15 mouse cellular contexts compared by ENCODE assay signal in the genomic region with DNA sequence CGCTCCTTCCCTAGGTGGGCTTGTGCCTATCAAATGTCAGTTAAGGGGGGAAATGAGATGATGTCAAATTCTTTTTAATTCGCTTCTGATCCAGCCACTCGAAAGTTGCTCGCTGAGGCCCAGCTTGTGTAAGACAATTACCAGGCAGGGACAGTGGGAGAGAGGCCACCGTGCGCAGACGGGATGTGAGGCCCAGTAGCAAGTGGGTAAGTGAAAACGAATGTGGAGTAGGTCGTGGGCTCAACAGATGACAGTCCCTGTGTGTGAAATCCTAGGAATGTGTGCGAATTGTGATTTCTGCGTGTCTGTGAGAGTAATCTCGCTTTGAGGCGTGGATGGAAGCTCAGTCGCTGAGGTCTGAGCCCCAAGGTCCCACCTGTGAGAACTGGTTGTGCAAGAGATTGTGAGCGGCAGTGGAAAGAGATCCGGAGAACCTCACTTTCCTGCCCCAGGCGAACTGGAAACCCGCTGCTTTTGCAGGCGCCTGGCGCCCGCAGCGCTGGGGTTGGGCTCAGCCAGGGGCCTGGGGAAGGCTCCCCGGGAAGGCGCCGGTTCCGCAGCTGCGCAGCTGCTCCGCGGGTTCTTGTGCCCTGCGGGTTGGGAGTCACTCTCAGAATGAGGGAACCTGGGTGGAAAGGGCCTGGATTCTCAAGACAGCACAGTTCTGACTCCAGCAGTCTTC. TPM values are rescaled to one million over a fixed set of nuclear protein-coding genes. Genes with fewer than 3 reads are reported as not detected.
DNase-seq lines count a peak whose midpoint lies in the region; ATAC-seq and TF ChIP-seq lines count a peak whose summit lies in the region.
"Had no signal": no experiment of that assay in that cellular context is flagged by ENCODE, and none has a peak within 500 bp of the region (broad histone marks: within the 10 kb centered on the region; RNA-seq: fewer than 3 reads in every experiment).

No protein-coding gene starts in this region.

- intact Hi-C loops in heart, adult 2 months (cut with DNase I), result no loop called here

- peak overlapping the region; percentile 63 for H3K4me2 ChIP-seq in heart, embryonic 11.5 days
- no peak overlapping the region for H3K4me2 ChIP-seq in midbrain, postnatal 0 days (ENCODE audit: low read depth, low read length, poor library complexity, severe bottlenecking)
- H3K4me2 ChIP-seq in embryonic facial prominence, embryonic 15.5 days (replicated peaks), result peak overlapping the region; percentile 8; the same call in 1 of the 2 replicates
- H3K4me2 ChIP-seq in limb, embryonic 15.5 days, result peak overlapping the region; percentile 28; the same call in 1 of the 2 replicates
- H3K4me2 ChIP-seq: hindbrain, embryonic 15.5 days had no signal

- no peak for DNase-seq in heart, adult 2 months
- DNase-seq in midbrain, embryonic 10.5 days (ENCODE audit: low spot score), result peak; percentile 51
- DNase-seq in midbrain, postnatal 0 days (ENCODE audit: low spot score), result no peak
- no peak for DNase-seq in Muller cell, postnatal 12 days (ENCODE audit: inconsistent ontology term)
- DNase-seq: adrenal gland, postnatal 25 days; cerebellum, adult 11 months; lung, adult 2 months had no signal

- no peak for TF ChIP-seq CTCF in heart, adult 2 months (IDR thresholded peaks at IDR 0.05)
- no peak for TF ChIP-seq CTCF in midbrain, postnatal 0 days (IDR thresholded peaks at IDR 0.05)

- ATAC-seq in heart, embryonic 11.5 days (replicated peaks; ENCODE audit: insufficient number of reproducible peaks, low FRiP score, low TSS enrichment), result no peak
- ATAC-seq in midbrain, postnatal 0 days (ENCODE audit: low FRiP score), result no peak
- ATAC-seq in embryonic facial prominence, embryonic 15.5 days (ENCODE audit: insufficient number of reproducible peaks, low FRiP score, low TSS enrichment, low read depth), result no peak
- no peak for ATAC-seq in limb, embryonic 15.5 days (ENCODE audit: insufficient number of reproducible peaks, low FRiP score, low TSS enrichment, low read depth)
- ATAC-seq: CD4-positive, CD25-positive, alpha-beta regulatory T cell, adult 4 months; Patski had no signal

- no peaks in the 10 kb centered on the region for H3K79me2 ChIP-seq in heart, adult 2 months (replicated peaks; ENCODE audit: control insufficient read depth, insufficient read depth, low read length)

- TF ChIP-seq POLR2A in heart, adult 2 months (IDR thresholded peaks at IDR 0.05; ENCODE audit: insufficient read depth, low read depth, low read length), result no peak

- H3K27me3 ChIP-seq in heart, embryonic 11.5 days (ENCODE audit: control insufficient read depth, insufficient read depth, low read length), result peaks cover 86% of the 10 kb centered on the region
- H3K27me3 ChIP-seq in heart, adult 2 months (ENCODE audit: control insufficient read depth, insufficient read depth, low read length), result peaks cover 45% of the 10 kb centered on the region
- H3K27me3 ChIP-seq in midbrain, embryonic 10.5 days (ENCODE audit: low read depth, poor library complexity, severe bottlenecking), result peaks cover 100% of the 10 kb centered on the region
- H3K27me3 ChIP-seq in midbrain, postnatal 0 days (ENCODE audit: insufficient read depth, low read length), result peaks cover 63% of the 10 kb centered on the region
- H3K27me3 ChIP-seq in embryonic facial prominence, embryonic 15.5 days, result peaks cover 95% of the 10 kb centered on the region
- peaks cover 97% of the 10 kb centered on the region for H3K27me3 ChIP-seq in limb, embryonic 15.5 days

- H3K27ac ChIP-seq in heart, embryonic 11.5 days (ENCODE audit: low read depth, low read length), result peak overlapping the region; percentile 80
- H3K27ac ChIP-seq in heart, adult 2 months, result no peak overlapping the region
- H3K27ac ChIP-seq in midbrain, embryonic 10.5 days (replicated peaks), result no peak overlapping the region
- H3K27ac ChIP-seq in midbrain, postnatal 0 days (ENCODE audit: low read depth, low read length), result no peak overlapping the region
- no peak overlapping the region for H3K27ac ChIP-seq in embryonic facial prominence, embryonic 15.5 days (replicated peaks)
- no peak overlapping the region for H3K27ac ChIP-seq in limb, embryonic 15.5 days
- H3K27ac ChIP-seq: hindbrain, embryonic 15.5 days; left cerebral cortex, adult 2 months had no signal

- H3K4me3 ChIP-seq in heart, embryonic 11.5 days (ENCODE audit: low read depth, low read length), result peak overlapping the region; percentile 39
- no peak overlapping the region for H3K4me3 ChIP-seq in heart, adult 2 months
- no peak overlapping the region for H3K4me3 ChIP-seq in midbrain, embryonic 10.5 days
- no peak overlapping the region for H3K4me3 ChIP-seq in midbrain, postnatal 0 days (ENCODE audit: low read depth, low read length)
- H3K4me3 ChIP-seq in embryonic facial prominence, embryonic 15.5 days (replicated peaks), result peak overlapping the region; percentile 10
- H3K4me3 ChIP-seq in limb, embryonic 15.5 days, result peak overlapping the region; percentile 8; the same call in 1 of the 2 replicates
- H3K4me3 ChIP-seq: hindbrain, embryonic 15.5 days; left cerebral cortex, adult 2 months had no signal

- no peaks in the 10 kb centered on the region for H3K9me3 ChIP-seq in heart, embryonic 11.5 days (replicated peaks; ENCODE audit: control insufficient read depth, low read length)
- H3K9me3 ChIP-seq in midbrain, embryonic 10.5 days (replicated peaks), result no peaks in the 10 kb centered on the region
- H3K9me3 ChIP-seq in midbrain, postnatal 0 days (ENCODE audit: low read length), result no peaks in the 10 kb centered on the region
- H3K9me3 ChIP-seq in embryonic facial prominence, embryonic 15.5 days (replicated peaks), result no peaks in the 10 kb centered on the region
- no peaks in the 10 kb centered on the region for H3K9me3 ChIP-seq in limb, embryonic 15.5 days
- H3K9me3 ChIP-seq: hindbrain, embryonic 15.5 days had no signal

- peaks cover 16% of the 10 kb centered on the region for H3K4me1 ChIP-seq in heart, embryonic 11.5 days (ENCODE audit: control insufficient read depth, insufficient read depth, low read length)
- H3K4me1 ChIP-seq in heart, adult 2 months (ENCODE audit: control insufficient read depth, insufficient read depth, low read length), result peaks cover 1% of the 10 kb centered on the region; the same call in 1 of the 2 replicates
- H3K4me1 ChIP-seq in midbrain, embryonic 10.5 days, result peaks cover 38% of the 10 kb centered on the region
- H3K4me1 ChIP-seq in midbrain, postnatal 0 days (ENCODE audit: insufficient read depth, low read length), result peaks cover 3% of the 10 kb centered on the region; the same call in 1 of the 2 replicates
- H3K4me1 ChIP-seq in embryonic facial prominence, embryonic 15.5 days, result peaks cover 27% of the 10 kb centered on the region
- H3K4me1 ChIP-seq in limb, embryonic 15.5 days, result peaks cover 39% of the 10 kb centered on the region

- H3K9ac ChIP-seq in heart, embryonic 11.5 days (ENCODE audit: low read depth, low read length), result peak overlapping the region; percentile 83
- H3K9ac ChIP-seq in heart, adult 2 months (ENCODE audit: low read depth, low read length), result no peak overlapping the region
- H3K9ac ChIP-seq in midbrain, postnatal 0 days (replicated peaks; ENCODE audit: low read length, poor library complexity, severe bottlenecking), result no peak overlapping the region
- H3K9ac ChIP-seq in embryonic facial prominence, embryonic 15.5 days, result no peak overlapping the region
- H3K9ac ChIP-seq in limb, embryonic 15.5 days, result no peak overlapping the region
- H3K9ac ChIP-seq: hindbrain, embryonic 15.5 days had no signal

- H3K36me3 ChIP-seq in heart, embryonic 11.5 days (ENCODE audit: control insufficient read depth, insufficient read depth, low read length), result no peaks in the 10 kb centered on the region
- no peaks in the 10 kb centered on the region for H3K36me3 ChIP-seq in heart, adult 2 months (ENCODE audit: control insufficient read depth, insufficient read depth, low read length)
- H3K36me3 ChIP-seq in midbrain, embryonic 10.5 days, result no peaks in the 10 kb centered on the region
- H3K36me3 ChIP-seq in midbrain, postnatal 0 days (ENCODE audit: insufficient read depth, low read length), result no peaks in the 10 kb centered on the region
- no peaks in the 10 kb centered on the region for H3K36me3 ChIP-seq in embryonic facial prominence, embryonic 15.5 days
- H3K36me3 ChIP-seq in limb, embryonic 15.5 days, result no peaks in the 10 kb centered on the region
- H3K36me3 ChIP-seq: hindbrain, embryonic 15.5 days had no signal

- 4% methylated on average over 30 of the region's 30 CpGs for WGBS in heart, embryonic 11.5 days (ENCODE audit: insufficient replicate concordance)
- WGBS in heart, adult 2 months, result 22% methylated on average over 30 of the region's 30 CpGs
- whole genome bisulfite sequencing in midbrain, embryonic 10.5 days, result under 1% methylated on average over 30 of the region's 30 CpGs
- WGBS in midbrain, postnatal 0 days, result 4% methylated on average over 30 of the region's 30 CpGs
- WGBS in embryonic facial prominence, embryonic 15.5 days, result 4% methylated on average over 30 of the region's 30 CpGs
- WGBS in limb, embryonic 15.5 days, result 10% methylated on average over 30 of the region's 30 CpGs

- TF ChIP-seq EP300 in heart, adult 2 months (IDR thresholded peaks at IDR 0.05; ENCODE audit: insufficient read depth, low read depth, low read length), result no peak

RNA-seq across cellular contexts. Expression of a gene that starts 0.8 kb away (rescaled TPM):
- 58.1 and 61.9 TPM in 2 replicates for polyA plus RNA-seq in heart, embryonic 11.5 days (2014; fragmentation: Nextera tagmentation; extraction: Ambion mirVana)
- total RNA-seq in heart, adult 2 months (2021), result not detected
- polyA plus RNA-seq in heart, adult 2 months (2012; rRNA removed), result not detected in 2 replicates
- 0.15 TPM in 1 of 2 replicates, not detected in the other for polyA plus RNA-seq in midbrain, embryonic 10.5 days (2016; fragmentation: Nextera tagmentation; extraction: Ambion mirVana)
- not detected in 2 replicates for total RNA-seq in midbrain, postnatal 0 days (2014; rRNA removed)
- polyA plus RNA-seq in midbrain, postnatal 0 days (2015; fragmentation: Nextera tagmentation; extraction: Ambion mirVana), result not detected in 2 replicates
- polyA plus RNA-seq in embryonic facial prominence, embryonic 15.5 days (2015; fragmentation: Nextera tagmentation; extraction: Ambion mirVana), result 0.62 and 0.69 TPM in 2 replicates
- 1.1 and 1.7 TPM in 2 replicates for polyA plus RNA-seq in limb, embryonic 15.5 days (2015; fragmentation: Nextera tagmentation; extraction: Ambion mirVana)
- total RNA-seq: left cerebral cortex, adult 2 months had no signal
- polyA plus RNA-seq: CD4-positive, CD25-positive, alpha-beta regulatory T cell, adult 4 months; hindbrain, embryonic 15.5 days; lung, adult 2 months; Patski; spleen, adult 2 months had no signal

RNA-seq across cellular contexts. Expression of a gene that starts 32.0 kb away (rescaled TPM):
- 10.7 and 10.8 TPM in 2 replicates for polyA plus RNA-seq in heart, embryonic 11.5 days (2014; fragmentation: Nextera tagmentation; extraction: Ambion mirVana)
- total RNA-seq in heart, adult 2 months (2021), result 10 to 100 TPM; 43.2 to 49.2 TPM
- polyA plus RNA-seq in heart, adult 2 months (2012; rRNA removed), result 18.8 and 21.2 TPM in 2 replicates
- 7.2 TPM in 2 replicates for polyA plus RNA-seq in midbrain, embryonic 10.5 days (2016; fragmentation: Nextera tagmentation; extraction: Ambion mirVana)
- 35.1 and 40.1 TPM in 2 replicates for total RNA-seq in midbrain, postnatal 0 days (2014; rRNA removed)
- polyA plus RNA-seq in midbrain, postnatal 0 days (2015; fragmentation: Nextera tagmentation; extraction: Ambion mirVana), result 9.4 and 11.6 TPM in 2 replicates
- polyA plus RNA-seq in embryonic facial prominence, embryonic 15.5 days (2015; fragmentation: Nextera tagmentation; extraction: Ambion mirVana), result 13.2 and 14.0 TPM in 2 replicates
- polyA plus RNA-seq in limb, embryonic 15.5 days (2015; fragmentation: Nextera tagmentation; extraction: Ambion mirVana), result 10.5 and 13.1 TPM in 2 replicates

Comparison
In these comparisons a context has a peak if more than half of its experiments do, and no peak if none do; other contexts are left out.
1. H3K4me3 ChIP-seq: peak in heart, embryonic 11.5 days (single experiment), embryonic facial prominence, embryonic 15.5 days (single experiment) and limb, embryonic 15.5 days (single experiment); none in heart, adult 2 months (single experiment), midbrain, embryonic 10.5 days (single experiment) and midbrain, postnatal 0 days (single experiment).
2. RNA of a gene that starts 0.8 kb away (polyA plus RNA-seq): 58.1 to 61.9 TPM in heart, embryonic 11.5 days; 1.1 to 1.7 TPM in limb, embryonic 15.5 days, 0.62 to 0.69 TPM in embryonic facial prominence, embryonic 15.5 days, 0.15 TPM in midbrain, embryonic 10.5 days, not detected in heart, adult 2 months and not detected in midbrain, postnatal 0 days; every median in the first group is over 10 times any median in the second.